Mouse (Mus musculus): Measurements from ENCODE around the gene Tap1. TPM values are rescaled to one million over a fixed set of nuclear protein-coding genes. Genes with fewer than 3 reads are reported as not detected.
"Not testable (repeated sequence)": the region's sequence is repeated elsewhere in the genome, so short reads cannot be mapped to it uniquely, and the experiment has no call there.

Tap1 gene
- polyA plus RNA-seq (2015; fragmentation: Nextera tagmentation; extraction: Ambion mirVana) = 1.1 and 1.3 TPM in 2 replicates

GRCm38 (mm10) chr17:34187261-34187916 lies at the start of gene Tap1, which contains the start of gene Psmb9:
Gene Tap1, plus strand, starts transcription at chr17:34187553.
Gene Psmb9, minus strand, starts transcription at chr17:34187764.
- Histone ChIP-seq H3K9ac (peak within 1 kb of the TSS; percentile 70), H3K27ac (no peak within 1 kb of the TSS), H3K36me3 (no peaks in the 10 kb centered on the region), H3K4me2 (peak within 1 kb of the TSS; percentile 70), H3K9me3 (no peaks in the 10 kb centered on the region), H3K4me1 (replicated peaks) (peaks cover 20% of the 10 kb centered on the region), H3K4me3 (peak within 1 kb of the TSS; percentile 42), H3K27me3 (peaks cover 93% of the 10 kb centered on the region)
- peak; percentile 93 for ATAC-seq (ENCODE audit: low FRiP score)
- under 1% methylated on average over 46 of the region's 46 CpGs for WGBS

DNA sequence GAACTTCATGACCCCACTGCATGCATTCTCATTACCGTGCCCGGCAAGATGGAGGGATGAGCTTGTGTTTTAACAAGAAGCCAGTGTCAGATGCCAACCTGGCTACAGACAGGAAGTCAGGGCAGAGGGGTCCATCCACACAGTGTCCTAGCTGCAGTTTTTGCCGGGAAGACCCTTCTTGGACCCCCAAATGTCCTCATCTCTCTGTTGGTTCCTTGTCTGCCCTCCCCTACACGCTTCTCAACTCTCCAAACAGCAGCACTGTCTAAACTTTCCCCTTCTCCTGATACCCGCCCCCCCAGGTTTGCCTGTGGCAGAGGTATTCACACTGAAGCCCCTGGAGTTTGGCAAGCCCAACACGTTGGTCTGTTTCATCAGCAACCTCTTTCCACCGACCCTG lies 49.8 kb upstream of the Tap1 start:
- no peak for ATAC-seq (ENCODE audit: low FRiP score)
- WGBS = 72% methylated on average over 7 of the region's 7 CpGs

DNA sequence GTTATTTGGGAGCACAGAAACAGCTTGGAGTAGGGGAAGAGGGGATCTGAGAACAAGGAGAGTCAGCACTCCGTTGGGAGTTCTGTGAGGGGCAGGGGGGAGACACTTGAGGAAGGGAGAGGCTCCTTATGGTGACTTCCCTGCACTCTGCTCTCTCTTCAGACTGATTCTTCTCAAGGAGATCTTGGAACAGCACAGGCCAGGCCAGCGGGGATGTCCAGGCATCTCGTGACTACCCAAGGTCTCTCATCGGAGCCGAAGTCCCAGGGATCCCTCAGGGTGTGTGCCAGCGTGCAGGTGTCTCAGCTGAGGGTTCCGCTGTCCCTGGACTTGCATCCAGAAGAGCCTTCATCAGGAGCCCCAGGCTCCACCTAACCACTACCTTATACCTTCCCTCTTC lies 48.7 kb upstream of the Tap1 start:
- H3K4me1 ChIP-seq (replicated peaks) = peaks cover 24% of the 10 kb centered on the region
- 0 out of 2 replicates have a peak overlapping the region, but pooled peaks have one; percentile 25 for H3K9ac ChIP-seq
- H3K4me3 ChIP-seq = no peak overlapping the region
- H3K36me3 ChIP-seq = no peaks in the 10 kb centered on the region
- no peak for ATAC-seq (ENCODE audit: low FRiP score)
- H3K9me3 ChIP-seq = no peaks in the 10 kb centered on the region
- no peak overlapping the region for H3K27ac ChIP-seq
- no peak overlapping the region for H3K4me2 ChIP-seq
- 74% methylated on average over 7 of the region's 7 CpGs for WGBS
- peaks cover 60% of the 10 kb centered on the region for H3K27me3 ChIP-seq

More for the DNA sequence above, 49.8 kb upstream of the Tap1 start:
- Histone ChIP-seq H3K27me3 (peaks cover 60% of the 10 kb centered on the region), H3K9me3 (no peaks in the 10 kb centered on the region), H3K36me3 (no peaks in the 10 kb centered on the region), H3K4me1 (replicated peaks) (peaks cover 19% of the 10 kb centered on the region), H3K27ac (no peak overlapping the region), H3K4me2 (no peak overlapping the region), H3K4me3 (no peak overlapping the region), H3K9ac (no peak overlapping the region)

- no peak for ATAC-seq (ENCODE audit: low FRiP score)
- H3K4me3 ChIP-seq = peak overlapping the region; percentile 17
- H3K36me3 ChIP-seq = no peaks in the 10 kb centered on the region
- H3K9ac ChIP-seq = 0 out of 2 replicates have a peak overlapping the region, but pooled peaks have one; percentile 25
- WGBS = 2% methylated on average over 16 of the region's 16 CpGs
- H3K4me1 ChIP-seq (replicated peaks) = peaks cover 24% of the 10 kb centered on the region
- H3K27ac ChIP-seq = no peak overlapping the region
- no peaks in the 10 kb centered on the region for H3K9me3 ChIP-seq
- peak overlapping the region; percentile 47 for H3K4me2 ChIP-seq
- peaks cover 60% of the 10 kb centered on the region for H3K27me3 ChIP-seq
Measured at GRCm38 (mm10) chr17:34139416-34139815, 47.9 kb upstream of the Tap1 start.

DNA sequence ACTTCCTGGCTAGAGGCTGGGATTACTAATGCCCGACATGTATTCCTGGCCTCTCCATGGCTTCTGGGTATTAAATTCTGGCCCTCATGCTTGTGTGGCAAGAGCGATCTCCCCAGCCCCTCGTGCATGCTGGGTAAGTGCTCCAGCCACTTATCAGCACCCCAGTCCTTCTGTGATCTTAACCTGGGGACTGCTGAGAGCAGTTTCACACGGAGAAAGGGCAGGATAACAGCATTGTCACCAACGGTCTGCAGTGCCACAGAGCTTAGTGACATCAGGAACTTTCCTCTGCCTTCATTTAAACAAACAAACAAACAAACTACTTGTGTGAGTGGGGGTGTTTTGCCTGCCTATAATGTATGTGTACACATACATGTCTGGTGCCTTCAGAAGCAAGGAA lies 47.1 kb upstream of the Tap1 start:
- Histone ChIP-seq H3K4me3 (no peak overlapping the region), H3K4me2 (no peak overlapping the region), H3K4me1 (replicated peaks) (peaks cover 24% of the 10 kb centered on the region), H3K27me3 (peaks cover 60% of the 10 kb centered on the region), H3K27ac (no peak overlapping the region), H3K36me3 (no peaks in the 10 kb centered on the region), H3K9me3 (no peaks in the 10 kb centered on the region), H3K9ac (no peak overlapping the region)
- WGBS = 14% methylated on average over 5 of the region's 5 CpGs
- ATAC-seq (ENCODE audit: low FRiP score) = no peak

- no peak overlapping the region for H3K4me2 ChIP-seq
- no peak for ATAC-seq (ENCODE audit: low FRiP score)
- no peaks in the 10 kb centered on the region for H3K36me3 ChIP-seq
- H3K4me1 ChIP-seq (replicated peaks) = peaks cover 21% of the 10 kb centered on the region
- WGBS = 55% methylated on average over 4 of the region's 4 CpGs
- no peak overlapping the region for H3K4me3 ChIP-seq
- H3K9me3 ChIP-seq = no peaks in the 10 kb centered on the region
- H3K9ac ChIP-seq = no peak overlapping the region
- no peak overlapping the region for H3K27ac ChIP-seq
- peaks cover 56% of the 10 kb centered on the region for H3K27me3 ChIP-seq
Measured at GRCm38 (mm10) chr17:34141448-34141847, 45.9 kb upstream of the Tap1 start.

DNA sequence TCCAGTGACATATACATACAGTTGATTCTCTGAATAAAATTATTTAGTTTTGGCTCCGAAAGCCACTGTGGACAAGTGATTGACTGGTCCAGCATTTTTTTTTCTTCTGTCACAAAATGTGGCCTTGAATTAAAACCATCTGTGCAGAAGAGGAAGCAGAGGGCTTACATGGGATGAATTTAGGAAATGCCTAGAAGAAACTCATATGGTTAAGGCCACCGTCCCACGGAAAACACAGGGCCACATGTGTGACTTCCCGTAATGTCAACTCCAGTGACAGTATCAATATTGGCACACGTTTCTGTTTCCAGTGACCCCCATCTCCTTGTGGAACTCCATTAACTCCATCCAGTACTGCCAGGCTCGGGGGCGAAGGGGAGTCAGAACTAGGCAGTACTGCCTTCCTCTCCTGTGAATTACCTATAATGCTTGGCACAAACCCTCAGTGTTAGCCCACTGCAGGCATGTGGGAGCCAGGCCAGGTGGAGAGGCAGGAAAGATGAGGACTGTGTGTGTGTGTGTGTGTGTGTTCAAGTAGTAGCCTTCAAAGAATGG lies 44.8 kb upstream of the Tap1 start:
- H3K27me3 ChIP-seq = peaks cover 45% of the 10 kb centered on the region
- H3K4me1 ChIP-seq (replicated peaks) = peaks cover 21% of the 10 kb centered on the region
- no peak overlapping the region for H3K4me3 ChIP-seq
- 85% methylated on average over 7 of the region's 7 CpGs for WGBS
- no peak overlapping the region for H3K27ac ChIP-seq
- H3K9ac ChIP-seq = no peak overlapping the region
- no peak for ATAC-seq (ENCODE audit: low FRiP score)
- no peaks in the 10 kb centered on the region for H3K9me3 ChIP-seq
- H3K4me2 ChIP-seq = no peak overlapping the region
- no peaks in the 10 kb centered on the region for H3K36me3 ChIP-seq

- H3K9me3 ChIP-seq = no peaks in the 10 kb centered on the region
- H3K4me1 ChIP-seq (replicated peaks) = peaks cover 21% of the 10 kb centered on the region
- peaks cover 40% of the 10 kb centered on the region for H3K27me3 ChIP-seq
- H3K9ac ChIP-seq = no peak within 1 kb of the TSS
- no peak within 1 kb of the TSS for H3K27ac ChIP-seq
- ATAC-seq (ENCODE audit: low FRiP score) = no peak
- no peaks in the 10 kb centered on the region for H3K36me3 ChIP-seq
- H3K4me2 ChIP-seq = no peak within 1 kb of the TSS
- 24% methylated on average over 7 of the region's 7 CpGs for whole genome bisulfite sequencing
- no peak within 1 kb of the TSS for H3K4me3 ChIP-seq
Measured at GRCm38 (mm10) chr17:34143033-34143432, 44.3 kb upstream of the Tap1 start, which contains the start of gene H2-DMb2. Gene H2-DMb2, plus strand, starts transcription at chr17:34143307.

GRCm38 (mm10) chr17:34143461-34143860 lies 43.9 kb upstream of the Tap1 start:
- Histone ChIP-seq H3K9me3 (no peaks in the 10 kb centered on the region), H3K4me2 (no peak overlapping the region), H3K4me3 (no peak overlapping the region), H3K27me3 (peaks cover 36% of the 10 kb centered on the region), H3K27ac (no peak overlapping the region), H3K9ac (no peak overlapping the region), H3K4me1 (replicated peaks) (peaks cover 21% of the 10 kb centered on the region), H3K36me3 (no peaks in the 10 kb centered on the region)
- WGBS = 72% methylated on average over 4 of the region's 5 CpGs
- ATAC-seq (ENCODE audit: low FRiP score) = no peak

- H3K9me3 ChIP-seq; H3K27ac ChIP-seq; H3K36me3 ChIP-seq; H3K9ac ChIP-seq; ATAC-seq (ENCODE audit: low FRiP score); H3K4me2 ChIP-seq; H3K4me3 ChIP-seq: not testable (repeated sequence)
- H3K4me1 ChIP-seq (replicated peaks) = peaks cover 16% of the 10 kb centered on the region
- 89% methylated on average over 4 of the region's 4 CpGs for WGBS
- H3K27me3 ChIP-seq = peaks cover 28% of the 10 kb centered on the region
Measured at GRCm38 (mm10) chr17:34144221-34144620, 43.1 kb upstream of the Tap1 start.

- peaks cover 9% of the 10 kb centered on the region; the same call in 1 of the 2 replicates for H3K4me1 ChIP-seq (replicated peaks)
- H3K4me3 ChIP-seq = no peak overlapping the region
- no peak overlapping the region for H3K9ac ChIP-seq
- H3K9me3 ChIP-seq = no peaks in the 10 kb centered on the region
- H3K27me3 ChIP-seq = peaks cover 21% of the 10 kb centered on the region
- no peaks in the 10 kb centered on the region for H3K36me3 ChIP-seq
- H3K4me2 ChIP-seq = no peak overlapping the region
- no peak for ATAC-seq (ENCODE audit: low FRiP score)
- 67% methylated on average over 3 of the region's 3 CpGs for WGBS
- no peak overlapping the region for H3K27ac ChIP-seq
Measured at GRCm38 (mm10) chr17:34144960-34145371, 42.4 kb upstream of the Tap1 start.

DNA sequence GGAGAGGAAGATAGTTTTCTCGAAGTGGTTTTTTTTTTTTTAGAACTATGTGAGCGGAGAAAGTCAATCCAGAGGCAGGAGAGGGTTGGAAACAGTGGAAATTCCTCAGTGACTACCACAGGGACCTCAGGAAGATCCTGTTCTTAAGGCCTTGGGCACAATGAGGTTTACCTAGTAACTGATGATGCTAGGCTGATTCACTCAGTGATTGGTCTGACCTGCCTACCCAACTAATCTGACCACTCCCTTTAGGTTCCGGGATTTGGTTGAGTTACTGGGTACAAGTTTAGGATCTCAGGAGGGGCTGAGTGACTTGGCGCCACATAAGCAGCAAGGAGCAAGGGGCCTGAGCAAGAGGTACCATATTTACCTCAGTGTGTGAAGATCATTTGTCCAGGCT lies 34.4 kb upstream of the Tap1 start, which contains the start of gene H2-DMb1:
TSS of gene H2-DMb1 (plus strand) at position 150 of the 400 bp plus-strand sequence.
- no peaks in the 10 kb centered on the region for H3K9me3 ChIP-seq
- no peak for ATAC-seq (ENCODE audit: low FRiP score)
- 0 out of 2 replicates have a peak, but pooled peaks cover 3% of the 10 kb centered on the region for H3K27me3 ChIP-seq
- H3K36me3 ChIP-seq = no peaks in the 10 kb centered on the region
- no peak within 1 kb of the TSS for H3K27ac ChIP-seq
- no peak within 1 kb of the TSS for H3K9ac ChIP-seq
- no peaks in the 10 kb centered on the region for H3K4me1 ChIP-seq (replicated peaks)
- H3K4me3 ChIP-seq = no peak within 1 kb of the TSS
- WGBS = 71% methylated on average over 4 of the region's 4 CpGs
- no peak within 1 kb of the TSS for H3K4me2 ChIP-seq

All from hindbrain, embryonic 13.5 days (tissue).